Mouse (Mus musculus) cortical plate, adult 2 months (tissue): ENCODE measurements around the gene Ldb2.

ENCODE experiments used
- CTCF ChIP-seq: fragments of 200-500 bp; IDR thresholded peaks from 2 replicates; pipeline ENCODE4 v1.5.1; 2011; ENCODE audit warnings: mild to moderate bottlenecking, control low read depth, low read length; ENCODE audit not compliant: insufficient read depth; ENCODE audit errors: extremely low read depth
- POLR2A ChIP-seq: fragments of 200-500 bp; IDR thresholded peaks from 2 replicates; pipeline ENCODE4 v1.6.1; 2011; ENCODE audit warnings: mild to moderate bottlenecking, low read length, control low read depth; ENCODE audit not compliant: insufficient read depth; ENCODE audit errors: extremely low read depth

- TF ChIP-seq POLR2A (no peak), CTCF (no peak)
Measured at GRCm38 (mm10) chr5:44815506-44815905, 16.0 kb upstream of the Ldb2 start.
